Mouse (Mus musculus) heart, embryonic 10.5 days (tissue): ENCODE results near the gene Aoc1. TPM values are rescaled to one million over a fixed set of nuclear protein-coding genes. Genes with fewer than 3 reads are reported as not detected.

Experiments used
- DNase-seq: peaks from one replicate; pipeline ENCODE4 v3.0.0-alpha.2; 2017; ENCODE audit warnings: low spot score
- H3K27ac ChIP-seq: fragments of 300-500 bp; sonication (generic); 2 replicates; pipeline ENCODE4 v1.5.1; 2016; ENCODE audit warnings: mild to moderate bottlenecking
- H3K27me3 ChIP-seq: fragments of 300-500 bp; sonication (generic); 2 replicates; pipeline ENCODE4 v1.6.1; 2016; ENCODE audit warnings: mild to moderate bottlenecking; ENCODE audit not compliant: poor library complexity, insufficient read depth, severe bottlenecking
- H3K36me3 ChIP-seq: fragments of 300-500 bp; sonication (generic); 2 replicates; pipeline ENCODE4 v1.6.1; 2016; ENCODE audit warnings: mild to moderate bottlenecking, moderate library complexity
- H3K4me1 ChIP-seq: fragments of 300-500 bp; sonication (generic); 2 replicates; pipeline ENCODE4 v1.6.1; 2016; ENCODE audit warnings: mild to moderate bottlenecking
- H3K4me3 ChIP-seq: fragments of 300-500 bp; sonication (generic); 2 replicates; pipeline ENCODE4 v1.5.1; 2016; ENCODE audit warnings: mild to moderate bottlenecking, moderate library complexity
- H3K9me3 ChIP-seq: fragments of 300-500 bp; sonication (generic); 2 replicates; pipeline ENCODE4 v1.6.1; 2016; ENCODE audit warnings: mild to moderate bottlenecking, moderate library complexity
- WGBS: fragments of 180-500 bp; shearing (Covaris S2); methylation state at CpG from one replicate; pipeline ENCODE4 v1.1.7; 2016; 5-methylcytosine and 5-hydroxymethylcytosine counted together
- polyA plus RNA-seq: library from polyadenylated mRNA; unstranded; fragments of >200 nt; fragmentation: Nextera tagmentation; extraction: Ambion mirVana; gene quantifications from 2 replicates; pipeline ENCODE4 v1.2.1, GENCODE M21; 2016

Gene Aoc1
- polyA plus RNA-seq, 1 experiment from 2014 or later: not detected

- WGBS: 8% methylated on average over 6 of the region's 6 CpGs
- peaks cover 40% of the 10 kb centered on the region for H3K4me1 ChIP-seq
- peaks cover 44% of the 10 kb centered on the region for H3K36me3 ChIP-seq
These were observed 31.6 kb upstream of the Aoc1 start, which contains the start of gene Tmem176b for GRCm38 (mm10) chr6:48840973-48841625. Gene Tmem176b, minus strand, starts transcription at chr6:48841496.

GRCm38 (mm10) chr6:48842111-48842842 lies 30.4 kb upstream of the Aoc1 start:
- WGBS: 67% methylated on average over 11 of the region's 11 CpGs
- Histone ChIP-seq H3K4me3 (peak overlapping the region; percentile 65), H3K27me3 (no peaks in the 10 kb centered on the region), H3K9me3 (no peaks in the 10 kb centered on the region), H3K27ac (peak overlapping the region; percentile 92), H3K36me3 (peaks cover 36% of the 10 kb centered on the region), H3K4me1 (peaks cover 40% of the 10 kb centered on the region)
- DNase-seq: peak; percentile 73

More at GRCm38 (mm10) chr6:48840973-48841625, 31.6 kb upstream of the Aoc1 start, which contains the start of gene Tmem176b:
- peak; percentile 96 for DNase-seq
- Histone ChIP-seq H3K4me3 (peak within 1 kb of the TSS; percentile 65), H3K27ac (peak within 1 kb of the TSS; percentile 92), H3K9me3 (no peaks in the 10 kb centered on the region), H3K27me3 (no peaks in the 10 kb centered on the region)

- Histone ChIP-seq H3K4me1 (peaks cover 25% of the 10 kb centered on the region), H3K4me3 (no peak overlapping the region), H3K9me3 (no peaks in the 10 kb centered on the region), H3K27ac (no peak overlapping the region), H3K36me3 (peaks cover 24% of the 10 kb centered on the region), H3K27me3 (no peaks in the 10 kb centered on the region)
- peak; percentile 58 for DNase-seq
- WGBS: 42% methylated on average over 4 of the region's 4 CpGs
These were observed 27.6 kb upstream of the Aoc1 start for GRCm38 (mm10) chr6:48845086-48845485.

GRCm38 (mm10) chr6:48851820-48852491 lies 20.7 kb upstream of the Aoc1 start:
- no peaks in the 10 kb centered on the region for H3K9me3 ChIP-seq
- peak overlapping the region; percentile 61 for H3K4me3 ChIP-seq
- DNase-seq: no peak
- peaks cover 4% of the 10 kb centered on the region; the same call in 1 of the 2 replicates for H3K4me1 ChIP-seq
- WGBS: under 1% methylated on average over 29 of the region's 29 CpGs
- H3K27me3 ChIP-seq: no peaks in the 10 kb centered on the region
- no peaks in the 10 kb centered on the region for H3K36me3 ChIP-seq
- H3K27ac ChIP-seq: peak overlapping the region; percentile 86

GRCm38 (mm10) chr6:48854155-48854554 lies 18.5 kb upstream of the Aoc1 start:
- no peaks in the 10 kb centered on the region for H3K36me3 ChIP-seq
- DNase-seq: no peak
- H3K9me3 ChIP-seq: no peaks in the 10 kb centered on the region
- no peaks in the 10 kb centered on the region for H3K27me3 ChIP-seq
- H3K4me3 ChIP-seq: no peak overlapping the region
- no peak overlapping the region for H3K27ac ChIP-seq
- WGBS: 92% methylated on average over 2 of the region's 2 CpGs
- H3K4me1 ChIP-seq: peaks cover 4% of the 10 kb centered on the region; the same call in 1 of the 2 replicates

GRCm38 (mm10) chr6:48857613-48858302 lies 14.9 kb upstream of the Aoc1 start:
- H3K4me3 ChIP-seq: no peak overlapping the region
- no peak overlapping the region for H3K27ac ChIP-seq
- H3K4me1 ChIP-seq: peaks cover 10% of the 10 kb centered on the region
- 51% methylated on average over 8 of the region's 8 CpGs for WGBS
- H3K27me3 ChIP-seq: no peaks in the 10 kb centered on the region
- H3K9me3 ChIP-seq: no peaks in the 10 kb centered on the region
- no peaks in the 10 kb centered on the region for H3K36me3 ChIP-seq
- DNase-seq: no peak

GRCm38 (mm10) chr6:48860130-48860815 lies 12.4 kb upstream of the Aoc1 start:
- Histone ChIP-seq H3K9me3 (no peaks in the 10 kb centered on the region), H3K27me3 (no peaks in the 10 kb centered on the region), H3K36me3 (no peaks in the 10 kb centered on the region), H3K27ac (peak overlapping the region; percentile 67), H3K4me3 (peak overlapping the region; percentile 53), H3K4me1 (peaks cover 10% of the 10 kb centered on the region)
- peak; percentile 86 for DNase-seq
- WGBS: 12% methylated on average over 23 of the region's 23 CpGs

- H3K36me3 ChIP-seq: no peaks in the 10 kb centered on the region
- 85% methylated on average over 1 of the region's 1 CpGs for WGBS
- H3K4me1 ChIP-seq: peaks cover 10% of the 10 kb centered on the region
- H3K27me3 ChIP-seq: no peaks in the 10 kb centered on the region
- no peak overlapping the region for H3K27ac ChIP-seq
- DNase-seq: no peak
- no peaks in the 10 kb centered on the region for H3K9me3 ChIP-seq
- H3K4me3 ChIP-seq: 0 out of 2 replicates have a peak overlapping the region, but pooled peaks have one; percentile 53
These were observed 11.8 kb upstream of the Aoc1 start for GRCm38 (mm10) chr6:48860851-48861250.

GRCm38 (mm10) chr6:48861616-48862280 lies 10.9 kb upstream of the Aoc1 start:
- H3K36me3 ChIP-seq: no peaks in the 10 kb centered on the region
- peak; percentile 54 for DNase-seq

GRCm38 (mm10) chr6:48862816-48863215 lies 9.9 kb upstream of the Aoc1 start:
- H3K4me1 ChIP-seq: peaks cover 10% of the 10 kb centered on the region
- no peak overlapping the region for H3K4me3 ChIP-seq
- 79% methylated on average over 4 of the region's 4 CpGs for WGBS
- H3K27ac ChIP-seq: no peak overlapping the region
- H3K9me3 ChIP-seq: no peaks in the 10 kb centered on the region
- H3K27me3 ChIP-seq: no peaks in the 10 kb centered on the region
- no peaks in the 10 kb centered on the region for H3K36me3 ChIP-seq
- peak; percentile 70 for DNase-seq

More at GRCm38 (mm10) chr6:48861616-48862280, 10.9 kb upstream of the Aoc1 start:
- Histone ChIP-seq H3K27ac (0 out of 2 replicates have a peak overlapping the region, but pooled peaks have one; percentile 16), H3K4me3 (no peak overlapping the region), H3K4me1 (peaks cover 10% of the 10 kb centered on the region), H3K9me3 (no peaks in the 10 kb centered on the region), H3K27me3 (no peaks in the 10 kb centered on the region)
- whole genome bisulfite sequencing: 74% methylated on average over 12 of the region's 12 CpGs

GRCm38 (mm10) chr6:48863488-48863887 lies 9.2 kb upstream of the Aoc1 start:
- Histone ChIP-seq H3K36me3 (no peaks in the 10 kb centered on the region), H3K4me3 (no peak overlapping the region), H3K4me1 (peaks cover 10% of the 10 kb centered on the region), H3K9me3 (no peaks in the 10 kb centered on the region), H3K27ac (no peak overlapping the region), H3K27me3 (no peaks in the 10 kb centered on the region)
- peak; percentile 69 for DNase-seq
- 82% methylated on average over 7 of the region's 7 CpGs for WGBS
